Mouse (Mus musculus): ENCODE data around the gene 2210011C24Rik.

2210011C24Rik gene

GRCm38 (mm10) chr8:83972150-83973120, 39.5 kb downstream of the 2210011C24Rik start, which contains the start of gene Prkaca:
Gene Prkaca (plus strand): TSS chr8:83972993.
- H3K4me1 ChIP-seq (replicated peaks; ENCODE audit: low read depth, low read length) = peaks cover 36% of the 10 kb centered on the region
- peaks cover 31% of the 10 kb centered on the region for H3K36me3 ChIP-seq (ENCODE audit: insufficient read depth, low read length)
- H3K9me3 ChIP-seq (ENCODE audit: low read length) = no peaks in the 10 kb centered on the region
- TF ChIP-seq NANOG (IDR thresholded peaks at IDR 0.05; ENCODE audit: borderline replicate concordance, low read length) = no peak
- no peak for TF ChIP-seq CTCF (conservative IDR thresholded peaks at IDR 0.05; ENCODE audit: low read length)
- no peak for TF ChIP-seq POU5F1 (IDR thresholded peaks at IDR 0.05; ENCODE audit: borderline replicate concordance, low read length)
- no peaks in the 10 kb centered on the region for H3K27me3 ChIP-seq (ENCODE audit: insufficient read depth, low read length)
- peak within 1 kb of the TSS; percentile 90 for H3K4me3 ChIP-seq (replicated peaks; ENCODE audit: low read length)

- H3K4me1 ChIP-seq (replicated peaks; ENCODE audit: low read depth, low read length) = peaks cover 30% of the 10 kb centered on the region
- H3K4me3 ChIP-seq (replicated peaks; ENCODE audit: low read length) = peak overlapping the region; percentile 90
- peaks cover 39% of the 10 kb centered on the region for H3K36me3 ChIP-seq (ENCODE audit: insufficient read depth, low read length)
- no peaks in the 10 kb centered on the region for H3K9me3 ChIP-seq (ENCODE audit: low read length)
- H3K27me3 ChIP-seq (ENCODE audit: insufficient read depth, low read length) = no peaks in the 10 kb centered on the region
- TF ChIP-seq POU5F1 (IDR thresholded peaks at IDR 0.05; ENCODE audit: borderline replicate concordance, low read length) (no peak), CTCF (conservative IDR thresholded peaks at IDR 0.05; ENCODE audit: low read length) (no peak), NANOG (IDR thresholded peaks at IDR 0.05; ENCODE audit: borderline replicate concordance, low read length) (no peak)
These were observed 40.3 kb downstream of the 2210011C24Rik start for GRCm38 (mm10) chr8:83971661-83972060.

GRCm38 (mm10) chr8:83971121-83971520, 40.9 kb downstream of the 2210011C24Rik start:
- peaks cover 30% of the 10 kb centered on the region for H3K4me1 ChIP-seq (replicated peaks; ENCODE audit: low read depth, low read length)
- no peaks in the 10 kb centered on the region for H3K9me3 ChIP-seq (ENCODE audit: low read length)
- TF ChIP-seq POU5F1 (IDR thresholded peaks at IDR 0.05; ENCODE audit: borderline replicate concordance, low read length) = no peak
- peaks cover 43% of the 10 kb centered on the region for H3K36me3 ChIP-seq (ENCODE audit: insufficient read depth, low read length)
- H3K4me3 ChIP-seq (replicated peaks; ENCODE audit: low read length) = no peak overlapping the region
- no peaks in the 10 kb centered on the region for H3K27me3 ChIP-seq (ENCODE audit: insufficient read depth, low read length)

- TF ChIP-seq CTCF (conservative IDR thresholded peaks at IDR 0.05; ENCODE audit: low read length) = no peak
- no peak for TF ChIP-seq POU5F1 (IDR thresholded peaks at IDR 0.05; ENCODE audit: borderline replicate concordance, low read length)
- no peak for TF ChIP-seq NANOG (IDR thresholded peaks at IDR 0.05; ENCODE audit: borderline replicate concordance, low read length)
- no peaks in the 10 kb centered on the region for H3K27me3 ChIP-seq (ENCODE audit: insufficient read depth, low read length)
- H3K36me3 ChIP-seq (ENCODE audit: insufficient read depth, low read length) = peaks cover 72% of the 10 kb centered on the region
- peaks cover 14% of the 10 kb centered on the region for H3K4me1 ChIP-seq (replicated peaks; ENCODE audit: low read depth, low read length)
- H3K4me3 ChIP-seq (replicated peaks; ENCODE audit: low read length) = no peak overlapping the region
- no peaks in the 10 kb centered on the region for H3K9me3 ChIP-seq (ENCODE audit: low read length)
These were observed 44.3 kb downstream of the 2210011C24Rik start for GRCm38 (mm10) chr8:83967701-83968100.

- H3K27me3 ChIP-seq (ENCODE audit: insufficient read depth, low read length) = no peaks in the 10 kb centered on the region
- peaks cover 3% of the 10 kb centered on the region; the same call in 1 of the 2 replicates for H3K4me1 ChIP-seq (replicated peaks; ENCODE audit: low read depth, low read length)
- TF ChIP-seq CTCF (conservative IDR thresholded peaks at IDR 0.05; ENCODE audit: low read length) (no peak), NANOG (IDR thresholded peaks at IDR 0.05; ENCODE audit: borderline replicate concordance, low read length) (no peak), POU5F1 (IDR thresholded peaks at IDR 0.05; ENCODE audit: borderline replicate concordance, low read length) (no peak)
- H3K9me3 ChIP-seq (ENCODE audit: low read length) = no peaks in the 10 kb centered on the region
- peaks cover 88% of the 10 kb centered on the region for H3K36me3 ChIP-seq (ENCODE audit: insufficient read depth, low read length)
- no peak overlapping the region for H3K4me3 ChIP-seq (replicated peaks; ENCODE audit: low read length)
These were observed 47.8 kb downstream of the 2210011C24Rik start for GRCm38 (mm10) chr8:83964015-83964765.
